Mouse (Mus musculus) spleen, postnatal 4 days (tissue): ENCODE results near the gene Shroom3.

Experiments
- DNase-seq, 2 experiments: peaks; one replicate each; pipeline ENCODE4 v3.0.0; 2022; ENCODE audit warnings: low spot score in 2 of 2

Shroom3 gene

DNA sequence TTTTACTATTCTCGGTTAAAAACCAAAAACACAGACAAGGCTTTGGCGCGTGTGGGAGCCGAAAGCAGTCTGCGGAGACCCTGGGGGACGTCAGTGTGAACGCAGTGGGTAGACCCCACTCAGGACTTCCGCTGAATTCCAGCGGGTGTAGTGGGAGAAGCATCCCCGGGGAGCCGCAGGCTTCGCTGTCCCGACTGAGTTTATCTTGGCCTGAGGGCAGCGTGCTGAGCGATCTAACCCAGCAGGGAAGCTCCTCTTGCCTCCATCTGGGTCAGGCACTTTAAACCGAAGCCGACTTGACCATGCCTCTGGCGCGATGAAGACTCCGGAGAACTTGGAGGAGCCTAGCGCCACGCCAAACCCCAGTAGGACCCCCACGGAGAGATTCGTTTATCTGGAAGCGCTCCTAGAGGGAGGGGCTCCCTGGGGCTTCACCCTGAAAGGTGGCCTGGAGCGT, at the start of gene Shroom3:
TSS of gene Shroom3 (plus strand) at position 85 of the 457 bp plus-strand sequence.
- no peak for DNase-seq

DNA sequence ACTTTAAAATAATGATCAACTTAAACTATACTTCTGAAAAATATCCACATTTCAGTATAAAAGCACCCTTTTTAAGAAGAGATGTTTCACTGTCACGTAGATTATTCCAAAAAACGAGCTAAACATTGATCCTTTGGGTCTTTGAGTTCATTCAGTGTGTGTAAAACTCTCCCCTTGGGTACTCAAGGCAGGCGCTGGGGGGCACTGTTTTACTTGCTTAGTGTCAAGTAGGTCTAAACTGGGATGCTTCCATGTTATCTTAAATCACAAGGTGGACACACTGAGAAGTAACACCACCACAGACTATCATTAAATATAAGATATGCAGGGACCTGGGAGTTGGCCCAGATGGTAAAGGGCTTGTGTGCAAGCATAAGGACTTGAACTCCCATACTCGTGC, 49.7 kb upstream of the Shroom3 start:
- no peak for DNase-seq

DNA sequence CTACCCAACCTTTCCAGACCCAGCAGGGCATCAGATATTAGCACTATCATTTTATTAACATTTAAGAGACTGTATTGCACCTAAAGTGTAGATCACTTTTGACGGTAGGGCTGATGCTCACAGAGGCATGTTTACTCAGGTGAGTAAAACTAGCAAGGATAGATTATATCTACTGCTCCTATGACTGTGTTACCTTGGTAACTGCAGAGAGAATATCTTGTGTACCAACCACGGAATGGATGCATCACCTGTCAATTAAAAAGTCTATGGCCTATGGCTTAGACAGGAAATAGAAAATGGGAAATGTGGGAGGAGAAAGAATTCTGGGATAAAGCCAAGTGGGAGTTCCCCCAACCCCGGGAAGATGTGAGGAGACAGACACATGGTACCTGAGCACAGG, 48.3 kb upstream of the Shroom3 start:
- no peak for DNase-seq

DNA sequence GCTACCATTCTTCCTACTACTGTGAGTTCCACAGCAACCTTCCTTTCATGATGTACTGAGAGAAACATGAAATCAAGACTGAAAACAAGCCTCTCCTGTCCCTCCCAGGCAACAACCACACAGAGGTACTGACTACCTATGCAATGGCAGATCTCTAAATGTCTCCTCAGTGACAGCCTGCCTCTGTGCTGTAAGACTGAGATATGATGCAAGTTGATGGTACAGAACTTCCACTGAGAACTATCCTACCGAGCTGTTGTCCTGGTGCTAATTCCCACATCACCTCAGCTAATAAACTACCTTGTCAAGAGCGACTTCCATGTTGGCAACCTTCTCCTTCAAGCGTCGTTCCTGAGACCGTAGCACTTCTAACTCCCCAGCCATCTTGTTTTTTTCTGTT, 47.3 kb upstream of the Shroom3 start:
- no peak for DNase-seq

DNA sequence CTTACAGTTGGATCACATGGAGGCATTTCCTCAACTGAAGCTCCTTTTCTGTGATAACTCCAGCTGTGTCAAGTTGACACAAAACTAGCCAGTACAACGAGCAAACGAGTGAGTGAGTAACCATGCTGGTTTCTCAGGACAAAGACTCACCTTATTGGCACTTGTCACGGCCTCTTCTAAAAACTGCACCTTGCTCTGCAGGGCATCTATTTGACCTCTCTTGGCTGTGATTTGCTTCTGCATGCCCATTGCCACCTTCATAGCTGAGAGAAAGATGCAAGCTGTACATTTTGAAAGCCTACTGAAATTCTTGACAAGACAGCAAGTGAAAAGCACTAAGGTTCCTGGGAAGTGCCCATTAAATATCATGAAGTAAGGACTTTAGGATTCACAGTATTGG, 42.4 kb upstream of the Shroom3 start:
- no peak for DNase-seq

DNA sequence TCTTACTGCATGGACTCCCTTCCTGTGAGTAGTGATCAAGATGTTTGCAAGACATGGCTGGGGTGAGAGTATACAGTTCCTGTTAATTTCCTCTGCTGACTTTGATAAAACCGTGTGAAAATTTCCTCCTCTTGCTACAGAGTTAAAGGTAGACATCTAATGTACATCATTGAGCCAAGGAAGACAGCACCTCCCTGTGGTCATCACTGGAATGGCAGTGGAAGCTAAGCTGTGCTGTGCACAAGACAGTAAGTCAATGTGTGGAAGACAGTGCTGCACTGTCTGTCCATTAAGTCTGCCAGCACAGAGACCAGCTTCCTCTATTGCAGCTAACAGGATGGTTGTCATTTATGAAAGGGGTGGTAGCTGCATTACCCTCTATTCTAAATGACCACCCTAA, 27.0 kb upstream of the Shroom3 start:
- DNase-seq, result peak; percentile 51 to 77

DNA sequence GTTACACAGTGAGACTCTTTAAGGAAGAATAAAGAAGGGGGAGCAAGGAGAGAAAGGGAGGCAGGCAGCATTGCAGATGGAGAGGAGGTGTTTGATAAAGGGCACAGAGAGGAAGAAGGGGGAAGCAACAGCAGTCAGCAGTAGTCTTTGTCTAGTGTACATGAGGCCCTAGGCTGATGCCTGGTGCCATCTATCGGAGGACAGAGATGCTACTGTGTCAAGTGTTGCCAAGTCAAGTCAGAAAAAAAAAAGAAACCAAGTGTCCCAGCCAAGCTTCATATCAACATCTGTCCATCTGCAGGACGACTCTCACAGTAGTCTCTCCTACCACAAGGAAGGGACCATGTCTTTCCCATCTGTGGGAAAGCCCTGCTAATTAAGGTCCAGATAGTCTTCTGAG, 18.9 kb upstream of the Shroom3 start:
- no peak for DNase-seq

DNA sequence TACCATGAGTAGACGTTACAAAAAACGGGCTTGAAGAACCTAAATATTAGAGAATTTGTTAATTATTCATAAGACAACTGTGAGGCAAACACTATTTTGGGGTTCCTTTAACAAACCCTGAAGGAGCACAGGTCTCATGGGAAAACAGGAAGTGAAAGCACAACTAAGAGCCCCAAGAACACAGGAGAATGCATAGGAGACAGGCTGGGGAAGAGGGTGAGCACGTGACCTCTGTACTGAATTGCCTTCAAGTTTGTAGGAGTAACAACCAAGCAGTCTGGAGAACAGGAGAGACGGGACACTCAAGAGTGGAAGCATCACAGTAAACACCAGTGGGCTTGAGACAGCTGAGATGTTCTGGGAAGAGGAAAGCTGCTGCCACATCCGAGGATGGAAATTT, 16.4 kb upstream of the Shroom3 start:
- DNase-seq, result no peak

DNA sequence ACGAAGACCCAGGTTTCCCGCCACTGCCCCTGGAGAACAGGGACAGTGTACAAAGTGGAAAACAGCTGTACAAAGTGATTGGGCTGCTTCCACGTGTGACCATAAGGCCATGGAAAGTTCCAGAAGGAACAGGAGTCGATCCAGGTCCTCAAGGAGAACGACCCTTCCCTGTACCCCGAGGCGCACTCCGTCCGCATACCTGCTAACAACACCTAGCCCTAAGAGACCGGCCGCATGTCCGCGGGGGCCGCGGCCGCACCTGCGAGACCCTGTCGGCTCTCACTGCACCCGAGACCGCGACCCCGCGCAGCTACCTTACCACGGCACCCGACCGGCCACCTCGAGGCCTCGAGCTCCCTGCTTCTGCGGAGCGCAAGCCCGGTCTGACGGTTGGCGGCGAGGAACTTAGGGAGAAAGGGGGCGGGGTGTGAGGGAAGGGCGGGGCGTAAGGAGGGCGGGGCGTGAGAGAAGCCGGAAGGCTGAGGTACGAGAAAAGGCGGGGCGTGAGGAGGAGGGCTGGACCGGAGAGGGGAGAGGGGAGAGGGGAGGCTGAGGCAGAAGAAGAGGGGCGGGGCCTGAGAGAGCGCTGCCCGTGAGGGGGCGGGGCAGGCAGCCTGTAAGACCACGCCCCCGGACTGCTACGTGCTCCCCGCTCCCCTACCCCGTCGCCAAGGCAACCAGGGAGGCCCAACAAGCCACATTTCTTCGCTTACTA, 8.2 kb upstream of the Shroom3 start, which contains the start of gene Ccdc158:
TSS of gene Ccdc158 (minus strand) at position 413 of the 715 bp plus-strand sequence.
- DNase-seq, result peak; percentile 66 to 80

DNA sequence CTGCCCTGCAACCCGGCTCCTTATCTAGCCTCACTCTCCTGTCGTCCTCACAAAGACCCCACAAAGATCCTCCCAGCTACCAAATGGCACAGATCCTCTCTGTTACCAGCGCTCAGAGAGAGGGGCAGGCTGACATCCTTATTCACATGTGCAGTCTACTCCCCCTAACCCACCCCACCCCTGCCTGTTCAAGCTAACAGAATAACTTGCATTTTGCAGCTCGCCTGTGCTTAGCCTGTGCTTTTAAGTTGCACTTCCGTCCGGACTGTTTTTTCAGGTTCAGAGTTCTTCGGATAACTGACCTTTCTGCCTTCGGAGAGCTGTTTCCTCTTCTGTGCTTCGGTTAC, 7.7 kb upstream of the Shroom3 start:
- no peak for DNase-seq

DNA sequence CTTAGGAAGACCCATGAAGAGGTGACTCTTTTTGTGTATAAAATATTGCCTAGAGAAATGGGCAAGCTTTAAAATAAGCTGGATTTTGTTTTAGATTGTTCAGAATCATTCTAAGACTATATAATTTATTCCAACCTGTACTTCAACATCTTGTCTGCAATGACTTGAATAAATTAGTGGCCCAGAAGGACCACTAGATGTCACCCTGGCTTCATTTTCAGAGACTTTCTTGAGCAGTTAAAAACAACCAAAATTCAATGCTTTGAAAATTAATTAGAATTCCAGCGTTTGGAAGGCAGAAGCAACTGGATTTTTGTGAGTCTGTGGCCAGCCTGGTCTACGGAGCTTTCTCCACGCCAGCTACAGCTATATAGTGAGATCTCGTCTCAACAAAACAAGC, 3.8 kb upstream of the Shroom3 start:
- DNase-seq, result no peak

DNA sequence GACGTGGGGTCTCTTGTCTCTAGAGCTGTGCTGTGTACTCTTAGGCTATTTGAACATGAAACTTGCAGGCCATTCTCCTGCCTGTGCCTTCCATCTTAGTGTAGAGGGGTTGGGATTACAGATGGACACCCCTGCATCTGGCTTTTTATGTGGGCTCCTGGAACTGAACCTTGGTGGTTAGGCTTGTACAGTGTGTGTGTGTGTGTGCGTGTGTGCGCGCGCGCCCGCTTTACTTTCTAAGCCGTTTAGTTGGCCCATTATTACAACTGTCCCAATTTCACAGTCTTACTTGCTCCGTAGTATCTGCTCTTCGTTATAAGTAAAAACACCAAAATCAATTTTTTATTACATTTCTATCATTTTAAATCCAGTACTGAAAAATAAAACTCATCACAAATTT, 1.4 kb upstream of the Shroom3 start:
- DNase-seq, result no peak

DNA sequence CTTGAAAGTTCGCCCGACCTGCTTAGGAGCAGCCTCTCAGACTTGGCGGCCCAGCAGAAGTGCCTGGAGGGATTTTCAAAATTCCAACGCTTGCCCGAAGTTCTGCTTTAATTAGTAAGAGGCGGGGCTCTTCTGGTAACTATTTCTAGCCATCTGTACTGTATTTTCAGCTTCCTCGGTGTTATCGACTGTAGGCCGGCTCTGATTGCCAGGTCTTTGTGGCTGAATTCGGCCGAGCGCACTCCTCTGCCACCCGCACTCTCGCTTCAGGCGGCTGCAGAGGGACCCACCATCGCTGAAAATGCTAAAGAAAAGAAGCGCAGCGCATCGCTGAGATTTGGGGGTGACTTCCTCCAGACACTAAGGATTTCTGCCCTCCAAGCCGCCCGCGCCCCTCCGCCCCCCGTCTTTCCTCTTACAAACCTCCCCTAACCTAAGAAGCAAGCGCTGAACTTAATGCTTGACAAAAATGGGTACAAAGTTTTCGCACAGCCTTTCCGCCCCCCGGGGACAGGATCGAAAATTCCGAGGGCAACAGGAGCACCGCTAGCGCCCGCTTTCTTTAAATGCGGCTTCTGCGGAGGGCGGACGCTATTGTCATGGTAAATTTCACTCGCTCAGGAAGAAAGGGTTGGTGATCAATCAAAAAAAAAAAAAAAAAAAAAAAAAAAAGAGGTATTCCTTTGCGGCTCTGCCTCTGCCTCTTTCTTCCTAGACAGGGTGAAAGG, 450 bp upstream of the Shroom3 start:
- DNase-seq, result no peak

DNA sequence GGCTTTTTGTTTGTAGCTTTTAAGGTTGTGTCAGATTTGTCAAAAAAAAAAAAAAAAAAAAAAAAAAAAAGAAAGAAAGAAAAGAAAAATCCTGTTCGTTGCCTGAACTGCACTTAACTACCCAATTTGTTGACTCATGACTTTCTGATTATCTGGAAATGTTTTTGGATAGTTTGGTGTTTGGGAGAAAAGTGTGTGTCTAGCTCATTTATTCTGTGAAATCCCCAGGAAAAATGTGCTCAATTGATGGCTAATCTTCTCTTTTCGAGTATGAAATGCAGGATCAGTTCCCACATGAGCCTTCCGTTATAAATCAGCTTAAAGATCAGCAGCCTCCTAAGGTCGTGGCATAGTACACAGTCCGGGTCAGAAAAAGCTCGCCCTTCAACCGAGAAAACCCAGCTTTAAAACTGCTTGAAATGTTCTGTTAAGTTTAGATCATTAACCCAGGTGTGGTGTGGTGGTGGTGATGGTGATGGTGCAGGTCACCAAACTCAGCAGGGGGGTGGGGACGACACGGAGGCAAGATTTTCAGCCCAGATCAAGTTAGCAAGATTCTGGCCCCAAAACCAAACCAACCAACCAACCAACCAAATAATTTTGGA, 738 bp downstream of the Shroom3 start:
- no peak for DNase-seq

DNA sequence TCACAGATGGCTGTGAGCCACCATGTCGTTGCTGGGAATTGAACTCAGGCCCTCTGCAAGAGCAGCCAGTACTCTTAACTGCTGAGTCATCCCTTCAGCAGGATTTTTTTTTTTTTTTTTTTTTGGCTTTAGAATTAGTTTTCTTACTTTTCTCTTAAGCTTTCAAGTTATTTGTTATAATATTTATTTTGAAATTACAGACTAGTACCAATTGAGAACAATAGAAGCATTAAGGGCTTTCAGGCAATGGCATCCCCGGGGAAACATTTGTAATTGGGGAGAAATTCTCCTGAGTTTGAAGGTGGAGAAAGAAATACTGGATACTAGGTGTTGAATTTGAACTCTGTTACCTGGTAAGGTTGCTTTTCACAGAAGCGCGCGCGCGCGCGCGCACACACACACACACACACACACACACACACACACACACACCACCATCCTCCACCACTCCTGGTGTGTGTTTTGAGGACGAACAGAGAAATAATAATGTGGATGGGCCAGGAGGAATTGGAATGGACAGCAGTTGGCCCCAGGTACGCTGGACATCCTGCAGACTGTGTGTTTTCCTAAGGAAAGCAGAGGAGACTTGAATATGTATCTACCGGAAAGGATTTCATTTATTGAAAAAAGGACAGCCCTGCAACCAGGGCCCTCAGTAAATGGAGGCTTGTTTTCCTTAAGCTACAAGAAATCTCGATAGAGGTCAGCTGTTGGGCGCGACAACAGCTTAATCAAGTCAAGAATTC, 1.7 kb downstream of the Shroom3 start:
- DNase-seq, result no peak

DNA sequence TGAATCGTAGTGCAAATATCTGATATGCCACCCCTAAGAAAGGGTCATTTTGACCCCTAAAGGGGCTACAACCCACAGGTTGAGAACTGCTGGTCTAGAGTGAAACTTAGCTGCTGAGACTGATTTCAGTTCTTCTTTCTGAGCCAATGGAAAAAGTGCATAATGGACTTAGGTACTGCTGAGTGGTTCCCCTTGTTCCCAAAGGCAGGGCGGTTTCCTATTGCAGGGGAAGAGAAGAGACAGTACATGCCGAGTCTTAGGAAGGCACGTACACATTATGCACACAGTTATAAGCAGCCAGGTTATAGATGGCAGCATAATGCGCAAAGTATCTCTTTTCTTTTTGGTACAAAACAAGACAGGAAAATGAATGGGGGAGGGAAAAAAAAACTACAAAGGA, 4.9 kb downstream of the Shroom3 start:
- DNase-seq, result no peak

DNA sequence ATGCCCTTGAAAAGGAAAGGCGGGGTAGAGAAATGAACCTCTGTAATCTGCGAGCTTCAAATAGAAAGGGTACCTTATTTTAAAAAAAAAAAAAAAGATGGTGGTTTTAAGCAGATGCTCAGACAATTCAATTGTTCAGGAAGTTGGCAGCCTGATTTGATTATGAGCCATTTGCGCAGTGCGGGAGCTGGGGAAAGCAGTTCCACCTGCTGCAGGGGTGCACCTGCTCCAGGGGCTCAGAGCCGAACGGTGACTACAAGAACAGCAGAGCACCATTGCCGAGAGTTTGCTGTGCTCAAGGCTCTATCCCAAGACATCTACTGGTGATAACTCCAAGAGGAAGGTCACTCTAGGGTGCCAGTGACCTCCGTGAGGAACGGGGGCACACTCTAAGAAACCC, 5.3 kb downstream of the Shroom3 start:
- DNase-seq, result no peak

DNA sequence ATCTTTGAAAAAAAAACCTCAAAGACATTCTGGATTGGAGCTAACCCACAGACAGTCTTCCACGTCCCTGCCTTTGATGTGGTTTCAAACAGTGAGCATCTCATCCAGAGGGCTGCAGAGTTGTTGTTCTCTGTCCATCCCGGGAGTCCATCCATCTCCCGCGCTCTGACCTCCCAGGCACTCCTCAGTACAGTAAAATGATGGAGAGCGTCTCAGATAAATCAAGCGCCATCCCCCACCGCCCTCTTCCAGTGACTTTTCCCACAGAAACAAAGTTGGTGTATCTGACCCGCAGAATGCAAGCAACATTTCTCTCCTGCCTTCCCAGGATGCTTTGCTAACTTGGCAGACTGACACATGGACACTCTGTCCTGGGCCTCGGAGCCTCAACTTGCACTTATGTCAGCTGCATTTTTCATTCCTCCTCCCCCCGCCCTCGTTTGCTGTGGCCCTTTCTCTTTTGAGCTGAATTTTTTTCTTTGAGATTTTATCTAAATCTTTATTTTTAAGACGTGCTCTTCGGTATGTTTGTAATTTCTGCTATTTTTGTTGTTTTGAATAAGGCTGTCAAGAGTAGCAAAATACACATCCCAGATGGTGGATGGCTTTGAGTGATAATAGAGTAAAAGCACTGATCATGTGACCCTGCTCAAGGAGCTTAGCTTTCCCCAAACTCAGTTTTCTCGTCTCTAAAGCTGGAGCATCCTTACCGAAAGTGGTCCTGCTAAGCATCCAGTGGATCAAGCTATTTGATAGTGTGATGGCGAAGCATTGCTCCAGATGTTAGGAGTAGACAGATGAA, 9.2 kb downstream of the Shroom3 start:
- no peak for DNase-seq

DNA sequence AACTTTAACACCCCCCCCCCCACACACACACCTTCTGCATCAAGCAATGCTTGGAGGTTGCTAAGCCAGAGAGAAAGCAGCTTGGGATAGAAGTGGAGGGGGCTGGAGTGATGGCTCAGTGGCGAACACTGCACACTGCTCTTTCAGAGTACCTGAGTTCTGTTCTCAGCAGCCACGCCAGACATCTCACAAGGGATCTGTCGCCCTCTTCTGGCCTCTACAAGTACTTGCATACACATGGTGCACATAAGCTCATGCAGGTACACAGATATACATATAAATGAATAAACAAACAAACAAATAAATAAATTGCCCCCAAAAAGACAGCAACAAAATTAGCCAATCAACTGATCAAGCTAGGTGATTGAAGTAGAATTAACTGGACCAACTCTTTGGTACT, 10.5 kb downstream of the Shroom3 start:
- no peak for DNase-seq

DNA sequence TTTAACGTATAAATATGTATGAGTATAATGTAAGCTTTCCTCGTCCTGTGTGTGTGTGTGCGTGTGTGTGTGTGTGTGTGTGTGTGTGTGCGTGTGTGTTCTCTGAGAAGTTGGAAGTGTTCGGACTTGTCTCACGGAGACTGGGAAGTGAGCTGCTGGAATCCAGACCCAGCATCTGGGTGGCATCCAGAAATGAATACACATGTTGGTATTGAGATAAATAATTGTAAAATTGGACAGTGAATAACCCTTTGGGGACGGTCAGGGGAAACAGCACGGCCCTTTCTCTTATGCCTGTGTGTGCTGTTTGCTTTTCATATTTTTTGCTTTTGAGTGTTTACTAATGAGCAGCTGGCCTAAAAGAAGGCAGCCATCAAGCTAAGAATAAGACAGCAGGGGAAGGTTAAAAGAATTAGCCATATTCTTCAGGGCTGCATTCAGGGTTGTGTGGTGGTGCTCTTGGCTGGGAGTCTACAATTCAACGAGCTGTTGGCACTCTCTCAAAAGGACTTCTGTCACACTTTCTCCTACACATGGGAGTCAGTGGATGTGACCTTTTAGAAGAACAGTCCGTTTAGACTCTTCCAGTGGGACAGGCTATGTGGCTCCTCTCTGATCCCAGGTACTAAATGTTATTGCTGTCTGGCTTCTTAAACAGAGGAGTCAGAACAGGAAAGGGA, 11.2 kb downstream of the Shroom3 start:
- DNase-seq, result no peak
